Mouse (Mus musculus) kidney, postnatal 0 days (tissue): ENCODE measurements at regions not wholly inside any gene's neighbourhood (a gene's known extent, or its start where the extent isn't known, plus 50 kb on each side); places are given as distances from the start of the nearest gene placed in this dataset.

ENCODE experiments used
- ATAC-seq: fragments of 200-750 bp; cut with Nextera tagmentation; replicated peaks from 2 replicates; pipeline ENCODE4 v1.8.0; 2017; ENCODE audit warnings: low read depth, moderate number of reproducible peaks, moderate TSS enrichment, moderate library complexity; ENCODE audit not compliant: low FRiP score
- DNase-seq: peaks from one replicate; pipeline ENCODE4 v3.0.0-alpha.2; 2016; ENCODE audit warnings: low spot score
- H3K27ac ChIP-seq: fragments of 300-500 bp; sonication (generic); 2 replicates; pipeline ENCODE4 v1.5.1; 2014; ENCODE audit warnings: mild to moderate bottlenecking
- H3K27me3 ChIP-seq: fragments of 300-500 bp; sonication (generic); 2 replicates; pipeline ENCODE4 v1.6.1; 2014; ENCODE audit warnings: low read length, mixed read lengths; ENCODE audit not compliant: insufficient read depth
- H3K36me3 ChIP-seq: fragments of 300-500 bp; sonication (generic); 2 replicates; pipeline ENCODE4 v1.6.1; 2014; ENCODE audit warnings: low read length, mixed read lengths; ENCODE audit not compliant: insufficient read depth
- H3K4me1 ChIP-seq: fragments of 300-500 bp; sonication (generic); replicated peaks from 2 replicates; pipeline ENCODE4 v1.6.1; 2014; ENCODE audit warnings: antibody characterized with exemption, low read length, mixed read lengths; ENCODE audit not compliant: insufficient read depth
- H3K4me2 ChIP-seq: fragments of 300-500 bp; sonication (generic); 2 replicates; pipeline ENCODE4 v1.6.1; 2014; ENCODE audit warnings: mild to moderate bottlenecking, low read length, moderate library complexity, mixed read lengths
- H3K4me3 ChIP-seq: fragments of 300-500 bp; sonication (generic); replicated peaks from 2 replicates; pipeline ENCODE4 v1.5.1; 2014; ENCODE audit warnings: low read depth, low read length
- H3K9ac ChIP-seq: fragments of 300-500 bp; sonication (generic); 2 replicates; pipeline ENCODE4 v1.6.1; 2014; ENCODE audit warnings: low read depth, low read length
- H3K9me3 ChIP-seq: fragments of 300-500 bp; sonication (generic); replicated peaks from 2 replicates; pipeline ENCODE4 v1.6.1; 2016; ENCODE audit warnings: low read length, inconsistent platforms, mixed read lengths
- CTCF ChIP-seq: IDR thresholded peaks from 2 replicates; pipeline ENCODE4 v1.5.1; 2016; ENCODE audit warnings: antibody characterized with exemption, low read depth, mild to moderate bottlenecking, moderate library complexity
- WGBS: fragments of 180-500 bp; shearing (Covaris S2); extraction: QIAGEN DNeasy Blood & Tissue Kit; methylation state at CpG from one replicate; pipeline ENCODE4 v1.1.7; 2014; 5-methylcytosine and 5-hydroxymethylcytosine counted together

GRCm38 (mm10) chr2:138640654-138641053 lies 384.3 kb downstream of the Btbd3 start:
- Histone ChIP-seq H3K9ac (no peak overlapping the region), H3K27me3 (no peaks in the 10 kb centered on the region), H3K4me3 (no peak overlapping the region), H3K36me3 (no peaks in the 10 kb centered on the region), H3K4me2 (no peak overlapping the region), H3K9me3 (no peaks in the 10 kb centered on the region), H3K4me1 (no peaks in the 10 kb centered on the region), H3K27ac (no peak overlapping the region)
- ATAC-seq = no peak
- 94% methylated on average over 2 of the region's 2 CpGs for WGBS
- no peak for TF ChIP-seq CTCF
- DNase-seq = no peak

DNA sequence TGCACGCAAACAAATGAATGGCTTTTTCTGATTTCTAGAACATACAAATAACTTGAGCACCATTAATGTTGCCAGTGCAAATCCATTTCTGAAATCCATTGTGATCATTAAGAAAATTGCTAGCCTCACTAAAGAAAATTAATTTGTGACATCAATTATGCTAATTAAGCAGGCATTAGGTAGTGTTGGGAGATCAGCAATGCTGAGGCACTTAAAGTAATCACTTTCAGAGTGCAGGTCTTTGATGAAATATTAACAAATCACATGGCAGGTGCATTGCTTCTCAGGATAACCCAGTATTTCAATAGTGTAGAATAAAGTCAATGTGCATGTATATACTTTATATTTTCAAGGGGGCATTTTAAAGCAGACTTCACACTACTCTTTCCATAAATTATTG lies 385.0 kb downstream of the Btbd3 start:
- H3K4me1 ChIP-seq = no peaks in the 10 kb centered on the region
- TF ChIP-seq CTCF = no peak
- no peak for DNase-seq
- H3K4me2 ChIP-seq = no peak overlapping the region
- no peak overlapping the region for H3K27ac ChIP-seq
- H3K9ac ChIP-seq = no peak overlapping the region
- ATAC-seq = no peak
- no peak overlapping the region for H3K4me3 ChIP-seq
- 100% methylated on average over 1 of the region's 1 CpGs for WGBS
- no peaks in the 10 kb centered on the region for H3K27me3 ChIP-seq
- no peaks in the 10 kb centered on the region for H3K9me3 ChIP-seq
- no peaks in the 10 kb centered on the region for H3K36me3 ChIP-seq

- DNase-seq (no peak), ATAC-seq (no peak)
- no peaks in the 10 kb centered on the region for H3K9me3 ChIP-seq
- H3K4me1 ChIP-seq = no peaks in the 10 kb centered on the region
- H3K27me3 ChIP-seq = no peaks in the 10 kb centered on the region
- no peak overlapping the region for H3K9ac ChIP-seq
- TF ChIP-seq CTCF = no peak
- no peak overlapping the region for H3K27ac ChIP-seq
- H3K36me3 ChIP-seq = no peaks in the 10 kb centered on the region
- no peak overlapping the region for H3K4me2 ChIP-seq
- 68% methylated on average over 3 of the region's 3 CpGs for WGBS
- H3K4me3 ChIP-seq = no peak overlapping the region
Observed at GRCm38 (mm10) chr2:138648616-138649015, 392.3 kb downstream of the Btbd3 start.

DNA sequence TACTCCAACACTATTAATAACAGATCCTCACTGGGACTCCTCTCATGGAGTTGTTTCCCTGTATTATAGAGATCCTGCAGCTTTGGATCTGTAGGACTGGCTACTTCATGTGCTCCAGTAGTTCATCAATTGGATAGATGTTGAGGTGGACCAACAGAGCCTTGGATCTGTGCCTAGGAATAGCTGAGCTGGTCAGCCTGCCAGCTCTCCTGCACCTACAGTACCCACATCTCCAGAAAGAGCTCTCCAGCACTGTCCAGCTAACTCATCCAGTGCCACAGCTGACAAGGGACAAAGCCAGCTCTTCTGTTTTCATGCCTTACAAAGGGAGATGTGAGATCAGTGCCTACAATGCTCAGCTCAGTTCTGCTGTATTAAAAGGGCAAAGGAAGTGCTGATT lies 403.0 kb downstream of the Btbd3 start:
- no peaks in the 10 kb centered on the region for H3K36me3 ChIP-seq
- ATAC-seq = no peak

DNA sequence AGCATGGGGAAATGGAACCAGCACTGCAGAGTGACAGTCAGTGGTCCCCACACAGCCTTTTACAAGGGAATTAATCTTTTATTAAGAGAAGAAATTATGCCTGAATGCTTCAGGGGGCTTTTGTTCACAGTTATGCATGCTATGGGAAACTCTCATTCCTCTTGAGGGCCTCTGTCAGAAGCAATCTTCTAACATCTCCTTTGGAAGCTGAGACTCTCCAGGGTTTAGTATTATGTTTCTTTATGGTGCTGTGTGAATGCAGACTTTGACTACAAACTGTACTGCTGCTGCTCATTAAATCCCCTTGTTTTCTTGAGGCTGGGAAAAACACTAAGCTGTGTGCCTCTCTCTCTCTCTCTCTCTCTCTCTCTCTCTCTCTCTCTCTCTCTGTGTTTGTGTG lies 413.9 kb downstream of the Btbd3 start:
- H3K36me3 ChIP-seq = no peaks in the 10 kb centered on the region
- DNase-seq (no peak), ATAC-seq (no peak)
- H3K27me3 ChIP-seq = no peaks in the 10 kb centered on the region
- H3K27ac ChIP-seq = no peak overlapping the region
- no peak overlapping the region for H3K4me2 ChIP-seq
- no peaks in the 10 kb centered on the region for H3K4me1 ChIP-seq
- no peak overlapping the region for H3K4me3 ChIP-seq
- H3K9ac ChIP-seq = no peak overlapping the region
- TF ChIP-seq CTCF = no peak
- no peaks in the 10 kb centered on the region for H3K9me3 ChIP-seq

More for the DNA sequence above, 403.0 kb downstream of the Btbd3 start:
- Histone ChIP-seq H3K9me3 (no peaks in the 10 kb centered on the region), H3K9ac (no peak overlapping the region), H3K27me3 (no peaks in the 10 kb centered on the region), H3K4me3 (no peak overlapping the region), H3K4me1 (no peaks in the 10 kb centered on the region), H3K27ac (no peak overlapping the region), H3K4me2 (no peak overlapping the region)
- DNase-seq = no peak
- TF ChIP-seq CTCF = no peak

DNA sequence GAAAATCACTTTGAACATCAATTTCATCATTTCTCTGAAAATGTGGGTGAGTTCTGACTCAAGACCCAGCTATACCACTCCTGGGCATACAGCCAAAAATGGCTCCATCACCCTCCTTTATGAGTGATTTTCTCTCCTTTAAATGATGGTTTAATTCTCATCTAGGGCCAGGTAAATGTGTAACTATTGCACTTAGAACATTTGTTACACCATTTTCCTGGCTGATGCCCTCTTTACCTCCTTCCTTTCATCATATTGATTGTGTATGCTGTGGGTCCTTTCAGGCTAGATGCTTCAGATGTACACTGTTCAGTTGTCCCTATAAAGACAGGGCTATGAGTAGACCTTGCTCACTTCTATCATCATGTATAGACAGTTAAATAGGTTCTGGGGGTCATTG lies 418.4 kb downstream of the Btbd3 start:
- TF ChIP-seq CTCF = no peak
- no peaks in the 10 kb centered on the region for H3K27me3 ChIP-seq

DNA sequence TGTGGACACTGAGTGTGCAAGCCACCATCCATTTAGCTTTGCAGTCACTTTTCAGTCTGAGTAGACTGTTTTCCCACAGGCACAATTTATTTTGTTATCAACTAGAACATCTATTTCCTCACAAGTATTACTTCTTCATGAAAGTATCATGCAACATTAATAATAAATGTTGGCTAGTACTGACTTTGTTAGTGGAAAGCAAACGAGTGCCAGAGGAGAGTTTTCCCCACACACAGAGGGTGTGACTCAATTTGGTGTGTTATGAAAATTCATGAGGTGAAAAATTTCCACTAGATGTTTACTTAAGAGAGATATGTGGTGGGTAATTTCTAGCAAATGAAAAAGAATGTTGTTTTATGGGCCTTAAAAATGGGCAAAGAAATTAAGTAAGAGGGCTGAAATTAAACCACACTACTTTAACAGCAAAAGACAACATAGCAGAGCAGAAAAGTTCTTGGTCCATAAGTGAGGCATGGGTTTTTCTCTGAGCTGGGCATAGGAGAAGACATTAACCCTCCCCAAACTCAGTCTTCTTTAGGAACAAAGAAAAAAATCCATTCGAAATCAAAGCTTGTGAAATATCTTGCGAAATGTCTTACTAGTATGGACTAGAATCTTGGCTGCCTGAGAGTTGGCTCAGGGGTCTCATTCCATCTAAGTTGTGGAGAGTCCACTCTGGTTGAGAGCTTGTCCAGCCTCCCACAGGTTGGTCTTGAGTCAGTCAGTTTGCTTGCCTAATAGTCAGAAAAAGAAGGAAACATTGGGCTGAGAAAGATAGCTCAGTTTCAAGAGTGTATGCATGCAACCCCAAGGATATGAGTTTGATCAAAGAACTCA lies 419.1 kb downstream of the Btbd3 start:
- H3K4me1 ChIP-seq = no peaks in the 10 kb centered on the region
- no peaks in the 10 kb centered on the region for H3K27me3 ChIP-seq
- no peak overlapping the region for H3K4me2 ChIP-seq
- TF ChIP-seq CTCF = no peak
- H3K9ac ChIP-seq = no peak overlapping the region
- no peak for ATAC-seq
- no peaks in the 10 kb centered on the region for H3K36me3 ChIP-seq
- no peak overlapping the region for H3K4me3 ChIP-seq
- WGBS = 70% methylated on average over 3 of the region's 3 CpGs
- no peak overlapping the region for H3K27ac ChIP-seq
- H3K9me3 ChIP-seq = no peaks in the 10 kb centered on the region
- no peak for DNase-seq

More for the DNA sequence above, 418.4 kb downstream of the Btbd3 start:
- Histone ChIP-seq H3K4me3 (no peak overlapping the region), H3K27ac (no peak overlapping the region), H3K9ac (no peak overlapping the region), H3K9me3 (no peaks in the 10 kb centered on the region), H3K4me2 (no peak overlapping the region), H3K4me1 (no peaks in the 10 kb centered on the region), H3K36me3 (no peaks in the 10 kb centered on the region)
- no peak for ATAC-seq
- no peak for DNase-seq
